Mouse (Mus musculus): ENCODE measurements around the gene Catip. TPM values are rescaled to one million over a fixed set of nuclear protein-coding genes. Genes with fewer than 3 reads are reported as not detected.

Catip gene
- 0.06 and 0.11 TPM in 2 replicates for polyA plus RNA-seq (2012; rRNA removed)

GRCm38 (mm10) chr1:74361812-74362211 lies at the start of gene Catip:
Gene Catip, plus strand, starts transcription at chr1:74362108.

DNA sequence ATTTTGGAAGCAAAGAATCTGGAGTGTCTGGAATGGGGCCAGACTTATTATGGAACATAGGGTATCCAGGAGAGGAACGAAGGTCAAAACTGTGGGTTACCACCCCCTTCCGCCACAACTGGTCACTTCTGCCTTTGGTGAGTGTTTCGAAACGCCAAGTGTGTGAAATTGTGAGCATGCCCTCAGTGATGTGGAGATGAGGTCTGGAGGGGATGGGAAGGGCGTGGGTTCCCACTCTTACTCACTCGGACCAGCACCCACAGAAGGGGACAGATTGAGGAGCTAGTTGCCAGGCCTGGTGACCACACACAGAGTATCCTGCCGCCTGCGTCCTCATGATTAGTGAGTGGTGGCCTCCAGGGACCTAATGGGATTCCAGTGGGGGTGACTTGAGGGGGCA lies 13.1 kb downstream of the Catip start, which contains the start of gene Slc11a1:
Gene Slc11a1 (plus strand): TSS at position 216 of the 400 bp plus-strand sequence.

DNA sequence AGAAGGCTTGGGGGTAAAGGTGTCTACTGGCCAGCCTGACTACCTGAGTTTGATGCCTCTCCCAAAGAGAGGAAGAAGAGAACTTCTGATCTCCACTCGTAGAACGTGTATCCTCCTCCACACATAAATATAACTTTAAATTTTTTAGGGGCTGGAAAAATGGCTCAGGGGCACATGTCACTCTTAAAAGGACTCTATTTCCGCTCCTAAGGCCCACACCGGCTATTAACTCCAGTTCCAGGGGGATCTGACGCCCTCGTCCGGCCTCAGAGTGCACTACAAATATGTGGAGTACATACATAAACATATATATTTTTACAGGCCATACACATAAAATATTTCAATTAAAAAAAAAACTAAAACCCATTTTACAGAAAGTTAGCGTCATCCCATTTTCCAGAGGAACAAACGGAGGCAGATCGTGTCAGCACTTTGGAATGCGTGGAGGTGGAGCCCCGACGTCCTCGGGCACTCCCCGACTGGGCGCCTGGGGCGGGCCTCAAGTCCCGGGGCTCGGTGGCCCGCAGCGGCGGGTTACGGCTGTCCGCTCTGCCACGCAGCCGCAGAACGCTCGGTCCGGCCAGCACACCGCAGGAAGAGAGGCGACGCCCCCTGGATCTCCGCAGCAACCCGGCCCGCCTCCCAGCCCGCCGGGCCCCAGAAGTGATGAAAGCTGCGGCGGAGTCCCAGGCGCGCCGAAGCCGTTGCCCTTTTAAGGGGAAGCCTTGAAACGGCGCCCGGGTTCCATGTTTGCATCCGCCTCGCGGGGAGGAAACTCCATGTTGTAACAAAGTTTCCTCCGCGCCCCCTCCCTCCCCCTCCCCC lies 29.2 kb downstream of the Catip start, which contains the start of gene Ctdsp1:
Gene Ctdsp1 (plus strand): TSS at position 586 of the 825 bp plus-strand sequence.

DNA sequence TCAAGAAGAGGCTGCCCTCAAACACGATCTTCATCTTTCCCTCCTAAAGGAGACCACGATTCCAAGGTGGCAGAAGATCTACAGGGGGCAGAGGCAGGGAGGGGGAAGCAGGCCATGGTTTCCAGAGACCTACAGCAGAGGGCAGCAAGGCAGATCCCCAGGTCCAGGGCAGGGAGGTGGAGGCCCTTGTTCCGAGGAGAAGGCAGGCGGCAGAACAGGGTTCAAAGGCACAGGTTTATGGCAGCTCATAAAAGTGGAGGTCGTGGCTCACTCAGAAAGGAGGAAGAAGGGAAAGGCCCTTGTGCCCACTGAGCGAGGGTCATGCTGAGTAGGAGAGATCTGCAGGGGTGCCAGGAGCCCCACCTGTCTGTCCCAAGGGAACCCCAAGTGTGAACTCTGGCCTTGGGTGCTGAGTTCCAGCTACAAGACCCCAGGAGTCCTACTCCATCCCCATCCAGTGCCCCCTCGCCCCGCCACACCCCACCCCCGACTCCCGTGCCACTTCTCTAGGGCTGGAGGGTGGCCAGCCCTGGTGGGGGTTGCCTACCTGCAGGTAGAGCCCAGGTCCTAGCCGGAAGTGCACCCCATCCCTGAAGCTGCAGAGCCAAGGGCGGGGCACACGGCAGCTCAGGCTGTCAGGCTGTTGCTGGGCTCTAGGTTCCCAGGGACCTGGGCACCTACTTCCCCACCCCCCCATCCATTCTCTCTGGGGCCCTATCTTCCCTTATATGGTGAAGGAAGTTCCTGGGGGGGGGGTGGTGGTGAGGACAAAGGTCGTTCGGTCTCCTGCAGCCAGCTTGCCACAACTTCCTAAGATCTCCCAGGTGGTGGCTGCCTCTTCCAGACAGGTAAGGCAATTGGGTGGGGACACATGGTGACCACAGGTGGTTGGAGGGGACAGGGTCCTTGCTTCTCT lies 46.9 kb downstream of the Catip start, which contains the start of gene Vil1:
Gene Vil1 (plus strand): TSS at position 788 of the 916 bp plus-strand sequence.

Other genes with a start within 250 kb of the Catip start
- gene Tns1, start 237.7 kb upstream of the Catip start, polyA plus RNA-seq (2012; rRNA removed) = 6.3 TPM in 2 replicates
- gene Rufy4, start 236.6 kb upstream of the Catip start, polyA plus RNA-seq (2012; rRNA removed) = 0.05 and 0.07 TPM in 2 replicates
- gene Cxcr2, start 208.1 kb upstream of the Catip start, polyA plus RNA-seq (2012; rRNA removed) = 0.53 and 0.91 TPM in 2 replicates
- gene Cxcr1, start 167.5 kb upstream of the Catip start, polyA plus RNA-seq (2012; rRNA removed) = 0.06 TPM in 1 of 2 replicates, not detected in the other
- gene Arpc2, start 126.0 kb upstream of the Catip start, polyA plus RNA-seq (2012; rRNA removed) = 95.7 and 105 TPM in 2 replicates
- gene Gpbar1, start 83.6 kb upstream of the Catip start, polyA plus RNA-seq (2012; rRNA removed) = 0.38 and 0.45 TPM in 2 replicates
- 56.1 and 58.3 TPM in 2 replicates for gene Aamp, start 77.4 kb upstream of the Catip start, polyA plus RNA-seq (2012; rRNA removed)
- 16.0 and 16.4 TPM in 2 replicates for gene Pnkd, start 77.2 kb upstream of the Catip start, polyA plus RNA-seq (2012; rRNA removed)
- gene Tmbim1, start 56.5 kb upstream of the Catip start, polyA plus RNA-seq (2012; rRNA removed) = 7.7 and 8.7 TPM in 2 replicates
- gene Slc11a1, start 13.1 kb downstream of the Catip start, polyA plus RNA-seq (2012; rRNA removed) = 8.0 and 13.7 TPM in 2 replicates
- 32.1 and 35.4 TPM in 2 replicates for gene Ctdsp1, start 29.4 kb downstream of the Catip start, polyA plus RNA-seq (2012; rRNA removed)
- 0.34 and 0.36 TPM in 2 replicates for gene Vil1, start 47.3 kb downstream of the Catip start, polyA plus RNA-seq (2012; rRNA removed)
- gene Cnot9, start 143.9 kb downstream of the Catip start, polyA plus RNA-seq (2012; rRNA removed) = 23.4 and 28.6 TPM in 2 replicates
- 0.01 TPM in 2 replicates for gene Plcd4, start 180.8 kb downstream of the Catip start, polyA plus RNA-seq (2012; rRNA removed)
- gene Usp37, start 182.2 kb downstream of the Catip start, polyA plus RNA-seq (2012; rRNA removed) = 4.5 and 5.5 TPM in 2 replicates
- gene Zfp142, start 226.1 kb downstream of the Catip start, polyA plus RNA-seq (2012; rRNA removed) = 2.6 and 3.3 TPM in 2 replicates
- gene Bcs1l, start 226.2 kb downstream of the Catip start, polyA plus RNA-seq (2012; rRNA removed) = 9.0 and 10.6 TPM in 2 replicates
- gene Rnf25, start 239.3 kb downstream of the Catip start, polyA plus RNA-seq (2012; rRNA removed) = 20.9 and 23.6 TPM in 2 replicates
- gene Stk36, start 239.3 kb downstream of the Catip start, polyA plus RNA-seq (2012; rRNA removed) = 0.18 and 0.20 TPM in 2 replicates